Mouse (Mus musculus) stomach, embryonic 14.5 days (tissue): ENCODE measurements around the gene Pard3b. TPM values are rescaled to one million over a fixed set of nuclear protein-coding genes. Genes with fewer than 3 reads are reported as not detected.

Source experiments
- ATAC-seq: fragments of 200-750 bp; cut with Nextera tagmentation; 2 replicates; pipeline ENCODE4 v1.8.0; 2017; ENCODE audit warnings: low read depth, moderate TSS enrichment; ENCODE audit not compliant: insufficient number of reproducible peaks, insufficient read depth, low FRiP score
- H3K27ac ChIP-seq: fragments of 300-500 bp; sonication (generic); 2 replicates; pipeline ENCODE4 v1.5.1; 2014; ENCODE audit warnings: mild to moderate bottlenecking, low read length, moderate library complexity, mixed read lengths
- H3K27me3 ChIP-seq: fragments of 300-500 bp; sonication (generic); 2 replicates; pipeline ENCODE4 v1.6.1; 2014; ENCODE audit warnings: low read length, control low read depth, mixed read lengths; ENCODE audit not compliant: control insufficient read depth, insufficient read depth
- H3K36me3 ChIP-seq: fragments of 300-500 bp; sonication (generic); 2 replicates; pipeline ENCODE4 v1.6.1; 2014; ENCODE audit warnings: mild to moderate bottlenecking, control low read depth, low read length, moderate library complexity, mixed read lengths; ENCODE audit not compliant: control insufficient read depth, insufficient read depth
- H3K4me1 ChIP-seq: fragments of 300-500 bp; sonication (generic); 2 replicates; pipeline ENCODE4 v1.6.1; 2014; ENCODE audit warnings: low read length, control low read depth, mixed read lengths; ENCODE audit not compliant: control insufficient read depth, insufficient read depth
- H3K4me2 ChIP-seq: fragments of 300-500 bp; sonication (generic); replicated peaks from 2 replicates; pipeline ENCODE4 v1.6.1; 2014; ENCODE audit warnings: low read depth, low read length, control low read depth
- H3K4me3 ChIP-seq: fragments of 300-500 bp; sonication (generic); 2 replicates; pipeline ENCODE4 v1.5.1; 2014; ENCODE audit warnings: low read depth, low read length, control low read depth
- H3K9ac ChIP-seq: fragments of 300-500 bp; sonication (generic); replicated peaks from 2 replicates; pipeline ENCODE4 v1.6.1; 2014; ENCODE audit warnings: low read depth, mild to moderate bottlenecking, control low read depth, low read length, moderate library complexity, mixed read lengths
- H3K9me3 ChIP-seq: fragments of 300-500 bp; sonication (generic); 2 replicates; pipeline ENCODE4 v1.6.1; 2016; ENCODE audit warnings: low read depth, low read length, control low read depth; ENCODE audit not compliant: control insufficient read depth
- WGBS: fragments of 180-500 bp; shearing (Covaris S2); extraction: QIAGEN DNeasy Blood & Tissue Kit; methylation state at CpG from one replicate; pipeline ENCODE4 v1.1.7; 2014; 5-methylcytosine and 5-hydroxymethylcytosine counted together
- polyA plus RNA-seq: library from polyadenylated mRNA; unstranded; fragments of >200 nt; fragmentation: Nextera tagmentation; extraction: Ambion mirVana; gene quantifications from 2 replicates; pipeline ENCODE4 v1.2.1, GENCODE M21; 2014

The Pard3b gene
- polyA plus RNA-seq, 1 experiment from 2014 or later: 36.3 TPM

DNA sequence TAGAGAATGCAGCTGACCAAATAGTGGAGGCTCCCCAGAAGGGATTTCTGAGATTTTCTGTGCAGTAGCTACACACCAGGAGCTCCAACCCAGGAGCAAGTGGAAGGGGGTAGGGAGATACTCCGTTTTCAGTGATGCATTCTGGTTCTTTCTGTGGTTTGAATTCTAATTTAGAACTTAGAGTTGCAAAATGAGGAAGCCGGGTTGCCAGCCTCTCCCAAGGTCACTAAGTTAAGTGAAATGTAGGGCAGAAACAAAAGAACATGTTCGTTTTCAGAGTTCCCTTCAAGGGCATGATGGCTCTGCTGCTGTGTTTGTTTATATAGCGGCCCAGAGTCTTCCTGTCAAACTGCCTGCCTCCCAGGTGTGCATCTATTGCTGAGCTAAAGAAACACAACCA is 754.2 kb downstream of the Pard3b start:
- no peak for ATAC-seq
- Histone ChIP-seq H3K27me3 (no peaks in the 10 kb centered on the region), H3K4me1 (no peaks in the 10 kb centered on the region), H3K27ac (no peak overlapping the region), H3K9me3 (no peaks in the 10 kb centered on the region), H3K4me2 (no peak overlapping the region), H3K4me3 (no peak overlapping the region), H3K36me3 (no peaks in the 10 kb centered on the region), H3K9ac (no peak overlapping the region)
- WGBS: 40% methylated on average over 4 of the region's 4 CpGs

GRCm38 (mm10) chr1:62394555-62394954 is 755.9 kb downstream of the Pard3b start:
- H3K9me3 ChIP-seq: no peaks in the 10 kb centered on the region
- H3K9ac ChIP-seq: no peak overlapping the region
- H3K4me3 ChIP-seq: no peak overlapping the region
- ATAC-seq: no peak
- WGBS: 88% methylated on average over 3 of the region's 3 CpGs
- no peak overlapping the region for H3K4me2 ChIP-seq
- no peaks in the 10 kb centered on the region for H3K4me1 ChIP-seq
- no peaks in the 10 kb centered on the region for H3K36me3 ChIP-seq
- no peaks in the 10 kb centered on the region for H3K27me3 ChIP-seq
- H3K27ac ChIP-seq: no peak overlapping the region

DNA sequence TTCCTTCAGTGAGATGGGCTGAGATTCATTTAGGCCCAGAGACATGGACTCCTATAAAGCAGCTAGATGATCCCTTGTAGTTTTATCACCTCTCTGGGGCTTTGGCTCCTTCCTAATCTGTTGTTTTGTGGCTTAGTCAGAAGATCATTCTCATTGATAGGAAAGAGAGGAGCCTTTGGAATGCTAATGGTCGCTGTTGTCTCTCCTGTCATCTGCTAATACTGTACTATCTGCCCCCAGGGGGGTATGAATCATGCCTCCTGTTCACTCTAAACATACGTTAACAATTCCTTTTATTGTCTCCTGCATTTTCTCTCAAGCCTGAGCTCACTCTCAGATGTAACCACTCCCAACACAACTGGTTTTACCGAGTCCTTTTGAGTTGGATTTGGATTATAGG is 759.6 kb downstream of the Pard3b start:
- no peak for ATAC-seq
- no peak overlapping the region for H3K4me3 ChIP-seq
- 25% methylated on average over 3 of the region's 3 CpGs for WGBS

GRCm38 (mm10) chr1:62398738-62399137 is 760.1 kb downstream of the Pard3b start:
- no peak overlapping the region for H3K4me2 ChIP-seq
- no peaks in the 10 kb centered on the region for H3K36me3 ChIP-seq
- no peak overlapping the region for H3K4me3 ChIP-seq
- ATAC-seq: no peak
- H3K9me3 ChIP-seq: no peaks in the 10 kb centered on the region
- H3K9ac ChIP-seq: no peak overlapping the region
- H3K27me3 ChIP-seq: no peaks in the 10 kb centered on the region
- H3K4me1 ChIP-seq: no peaks in the 10 kb centered on the region
- H3K27ac ChIP-seq: no peak overlapping the region
- WGBS: 76% methylated on average over 4 of the region's 4 CpGs

More for the DNA sequence above, 759.6 kb downstream of the Pard3b start:
- H3K4me2 ChIP-seq: no peak overlapping the region
- H3K9ac ChIP-seq: no peak overlapping the region
- no peaks in the 10 kb centered on the region for H3K36me3 ChIP-seq
- H3K27ac ChIP-seq: no peak overlapping the region
- H3K9me3 ChIP-seq: no peaks in the 10 kb centered on the region
- no peaks in the 10 kb centered on the region for H3K4me1 ChIP-seq
- H3K27me3 ChIP-seq: no peaks in the 10 kb centered on the region

DNA sequence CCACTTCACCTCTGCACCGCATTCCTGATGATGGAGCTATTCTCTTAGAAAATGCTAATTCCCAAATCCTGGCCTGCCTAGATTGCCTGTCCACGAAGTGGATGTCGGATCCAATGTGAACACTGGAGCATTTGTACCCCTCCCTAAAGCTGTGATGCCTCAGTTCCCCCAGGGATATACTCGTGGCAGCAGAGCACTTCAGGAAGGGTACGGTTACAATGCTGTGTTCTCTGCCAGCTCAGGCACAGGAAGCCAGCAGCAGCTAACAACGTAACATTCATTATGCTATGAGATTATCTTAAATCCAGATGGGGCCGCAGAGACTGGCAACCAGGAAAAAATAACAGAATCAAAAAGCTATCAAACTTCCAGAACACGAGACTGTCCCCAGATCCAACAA is 766.4 kb downstream of the Pard3b start:
- WGBS: 52% methylated on average over 8 of the region's 8 CpGs
- no peaks in the 10 kb centered on the region for H3K9me3 ChIP-seq

DNA sequence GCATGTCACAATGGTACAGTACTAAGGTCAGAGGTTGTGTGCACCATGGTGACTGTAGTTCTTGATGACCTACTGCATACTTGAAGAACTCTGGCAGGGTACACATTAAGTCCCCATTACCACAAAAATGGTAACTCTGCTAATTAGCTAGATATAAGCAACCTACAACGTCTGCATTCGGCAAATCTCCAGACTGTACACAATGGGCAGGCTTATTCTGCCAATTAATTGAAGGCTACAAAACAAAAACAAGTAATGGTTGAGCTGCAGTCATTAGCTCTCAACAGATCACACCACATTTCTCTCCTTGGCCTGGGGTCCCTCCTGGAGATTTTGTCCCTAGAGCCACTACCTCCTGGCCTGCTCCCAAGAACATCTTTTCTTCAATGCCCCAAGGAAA is 772.7 kb downstream of the Pard3b start:
- no peak overlapping the region for H3K4me3 ChIP-seq

More for the DNA sequence above, 766.4 kb downstream of the Pard3b start:
- no peaks in the 10 kb centered on the region for H3K27me3 ChIP-seq
- H3K4me1 ChIP-seq: no peaks in the 10 kb centered on the region; the same call in 1 of the 2 replicates
- no peak overlapping the region for H3K27ac ChIP-seq
- no peak overlapping the region for H3K4me2 ChIP-seq
- no peak overlapping the region for H3K9ac ChIP-seq
- H3K4me3 ChIP-seq: no peak overlapping the region
- no peak for ATAC-seq
- no peaks in the 10 kb centered on the region for H3K36me3 ChIP-seq

GRCm38 (mm10) chr1:62412019-62412418 is 773.4 kb downstream of the Pard3b start:
- no peak overlapping the region for H3K9ac ChIP-seq
- H3K36me3 ChIP-seq: no peaks in the 10 kb centered on the region
- no peak overlapping the region for H3K4me2 ChIP-seq
- ATAC-seq: no peak
- WGBS: 60% methylated on average over 4 of the region's 4 CpGs
- H3K4me1 ChIP-seq: no peaks in the 10 kb centered on the region; the same call in 1 of the 2 replicates
- no peaks in the 10 kb centered on the region for H3K27me3 ChIP-seq
- H3K4me3 ChIP-seq: no peak overlapping the region
- no peaks in the 10 kb centered on the region for H3K9me3 ChIP-seq
- no peak overlapping the region for H3K27ac ChIP-seq

More for the DNA sequence above, 772.7 kb downstream of the Pard3b start:
- 92% methylated on average over 2 of the region's 2 CpGs for WGBS
- no peaks in the 10 kb centered on the region for H3K9me3 ChIP-seq
- no peaks in the 10 kb centered on the region; the same call in 1 of the 2 replicates for H3K4me1 ChIP-seq
- no peak overlapping the region for H3K4me2 ChIP-seq
- no peak overlapping the region for H3K9ac ChIP-seq
- H3K27ac ChIP-seq: no peak overlapping the region
- no peak for ATAC-seq
- H3K36me3 ChIP-seq: no peaks in the 10 kb centered on the region
- H3K27me3 ChIP-seq: no peaks in the 10 kb centered on the region

DNA sequence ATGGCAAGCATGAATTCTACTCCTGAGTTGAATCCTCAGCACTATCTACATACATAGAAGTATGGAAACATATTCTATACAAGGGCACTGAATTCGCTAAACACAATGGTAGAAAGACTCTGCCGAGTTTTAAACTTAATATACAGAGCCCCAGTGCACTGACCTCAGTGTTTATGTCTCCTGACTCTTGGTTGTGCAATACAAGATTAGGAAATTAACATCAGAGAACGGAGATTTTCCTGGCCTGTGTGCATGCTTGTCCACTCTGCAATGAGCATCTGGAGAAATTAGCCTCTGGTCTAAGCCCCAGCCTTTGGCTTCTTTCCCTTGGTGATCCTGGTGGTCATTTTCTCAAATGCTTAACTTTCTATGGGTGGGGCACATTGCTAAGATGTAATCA is 774.4 kb downstream of the Pard3b start:
- Histone ChIP-seq H3K36me3 (no peaks in the 10 kb centered on the region), H3K4me1 (no peaks in the 10 kb centered on the region; the same call in 1 of the 2 replicates), H3K9ac (no peak overlapping the region), H3K9me3 (no peaks in the 10 kb centered on the region), H3K27me3 (no peaks in the 10 kb centered on the region), H3K4me2 (no peak overlapping the region), H3K4me3 (no peak overlapping the region), H3K27ac (no peak overlapping the region)
- WGBS: 67% methylated on average over 3 of the region's 3 CpGs
- no peak for ATAC-seq

DNA sequence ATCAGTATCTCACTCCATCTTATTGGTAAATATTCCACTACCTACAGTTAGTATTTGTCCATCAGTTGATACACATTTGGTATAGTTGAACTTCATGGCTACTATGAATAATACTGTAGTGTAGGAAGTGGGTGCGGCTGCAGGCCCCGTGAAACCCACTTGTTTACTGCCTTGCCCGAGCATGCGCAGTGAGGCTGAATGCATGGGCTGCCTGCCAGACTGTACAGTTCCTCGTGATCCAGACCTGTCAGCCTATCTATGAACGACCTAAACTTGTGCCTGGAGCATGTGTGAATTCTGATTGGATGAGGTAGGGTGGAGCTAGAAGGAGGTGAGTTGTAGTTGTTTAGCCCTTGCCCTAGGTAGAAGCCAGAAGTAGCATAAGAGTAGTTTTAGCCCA is 775.9 kb downstream of the Pard3b start:
- Histone ChIP-seq H3K4me2 (no peak overlapping the region), H3K27ac (no peak overlapping the region), H3K36me3 (no peaks in the 10 kb centered on the region), H3K27me3 (no peaks in the 10 kb centered on the region), H3K4me3 (no peak overlapping the region), H3K4me1 (no peaks in the 10 kb centered on the region; the same call in 1 of the 2 replicates), H3K9me3 (no peaks in the 10 kb centered on the region), H3K9ac (no peak overlapping the region)
- 76% methylated on average over 6 of the region's 6 CpGs for WGBS
- ATAC-seq: no peak
